Mouse (Mus musculus) stomach, embryonic 16.5 days (tissue): ENCODE data around the gene Slc35b2. TPM values are rescaled to one million over a fixed set of nuclear protein-coding genes. Genes with fewer than 3 reads are reported as not detected.
A peak's percentile ranks its signal among the peaks of the same experiment; 100 is the strongest.

Experiments
- ATAC-seq: fragments of 200-750 bp; cut with Nextera tagmentation; 2 replicates; pipeline ENCODE4 v1.8.0; 2017; ENCODE audit warnings: moderate number of reproducible peaks, moderate TSS enrichment; ENCODE audit not compliant: insufficient read depth, low FRiP score
- H3K27ac ChIP-seq: fragments of 300-500 bp; sonication (generic); 2 replicates; pipeline ENCODE4 v1.5.1; 2014; ENCODE audit warnings: low read length
- H3K27me3 ChIP-seq: fragments of 300-500 bp; sonication (generic); 2 replicates; pipeline ENCODE4 v1.6.1; 2014; ENCODE audit warnings: low read length, control low read depth, mixed read lengths; ENCODE audit not compliant: control insufficient read depth, insufficient read depth
- H3K36me3 ChIP-seq: fragments of 300-500 bp; sonication (generic); 2 replicates; pipeline ENCODE4 v1.6.1; 2014; ENCODE audit warnings: low read length; ENCODE audit not compliant: control insufficient read depth, insufficient read depth
- H3K4me1 ChIP-seq: fragments of 300-500 bp; sonication (generic); 2 replicates; pipeline ENCODE4 v1.6.1; 2014; ENCODE audit warnings: low read length, control low read depth, mixed read lengths; ENCODE audit not compliant: control insufficient read depth, insufficient read depth
- H3K4me2 ChIP-seq: fragments of 300-500 bp; sonication (generic); 2 replicates; pipeline ENCODE4 v1.6.1; 2014; ENCODE audit warnings: low read depth, low read length, mixed read lengths
- H3K4me3 ChIP-seq: fragments of 300-500 bp; sonication (generic); replicated peaks from 2 replicates; pipeline ENCODE4 v1.5.1; 2014; ENCODE audit warnings: mild to moderate bottlenecking, low read length
- H3K9ac ChIP-seq: fragments of 300-500 bp; sonication (generic); 2 replicates; pipeline ENCODE4 v1.6.1; 2014; ENCODE audit warnings: low read length
- H3K9me3 ChIP-seq: fragments of 300-500 bp; sonication (generic); replicated peaks from 2 replicates; pipeline ENCODE4 v1.6.1; 2016; ENCODE audit warnings: low read length, control low read depth; ENCODE audit not compliant: control insufficient read depth
- WGBS: fragments of 180-500 bp; shearing (Covaris S2); extraction: QIAGEN DNeasy Blood & Tissue Kit; methylation state at CpG from one replicate; pipeline ENCODE4 v1.1.7; 2014; 5-methylcytosine and 5-hydroxymethylcytosine counted together
- polyA plus RNA-seq: library from polyadenylated mRNA; unstranded; fragments of >200 nt; fragmentation: Nextera tagmentation; extraction: Ambion mirVana; gene quantifications from 2 replicates; pipeline ENCODE4 v1.2.1, GENCODE M21; 2015

Gene Slc35b2
- polyA plus RNA-seq, 1 experiment from 2014 or later, result 117 TPM

GRCm38 (mm10) chr17:45566360-45567161, 2.9 kb downstream of the Slc35b2 start:
- H3K4me1 ChIP-seq, result peaks cover 23% of the 10 kb centered on the region
- no peak overlapping the region for H3K9ac ChIP-seq
- H3K4me2 ChIP-seq, result no peak overlapping the region
- no peaks in the 10 kb centered on the region for H3K9me3 ChIP-seq
- H3K27me3 ChIP-seq, result no peaks in the 10 kb centered on the region
- 58% methylated on average over 18 of the region's 18 CpGs for WGBS
- ATAC-seq, result no peak
- peak overlapping the region; percentile 4; the same call in 1 of the 2 replicates for H3K27ac ChIP-seq
- peaks cover 44% of the 10 kb centered on the region for H3K36me3 ChIP-seq
- no peak overlapping the region for H3K4me3 ChIP-seq

GRCm38 (mm10) chr17:45567162-45567601, 3.5 kb downstream of the Slc35b2 start:
- 31% methylated on average over 4 of the region's 4 CpGs for WGBS
- Histone ChIP-seq H3K9me3 (no peaks in the 10 kb centered on the region), H3K27ac (no peak overlapping the region), H3K4me2 (no peak overlapping the region), H3K36me3 (peaks cover 48% of the 10 kb centered on the region), H3K4me3 (no peak overlapping the region), H3K9ac (no peak overlapping the region), H3K4me1 (peaks cover 27% of the 10 kb centered on the region), H3K27me3 (no peaks in the 10 kb centered on the region)
- no peak for ATAC-seq

- Histone ChIP-seq H3K27me3 (no peaks in the 10 kb centered on the region), H3K4me2 (no peak overlapping the region), H3K27ac (no peak overlapping the region), H3K4me3 (no peak overlapping the region), H3K9ac (no peak overlapping the region), H3K4me1 (peaks cover 27% of the 10 kb centered on the region), H3K9me3 (no peaks in the 10 kb centered on the region), H3K36me3 (peaks cover 48% of the 10 kb centered on the region)
- 87% methylated on average over 12 of the region's 12 CpGs for WGBS
- ATAC-seq, result no peak
Measured at GRCm38 (mm10) chr17:45568990-45569389, 5.3 kb downstream of the Slc35b2 start.

GRCm38 (mm10) chr17:45569999-45570398, 6.3 kb downstream of the Slc35b2 start:
- Histone ChIP-seq H3K9me3 (no peaks in the 10 kb centered on the region), H3K9ac (no peak overlapping the region), H3K4me1 (peaks cover 30% of the 10 kb centered on the region), H3K27ac (no peak overlapping the region), H3K4me2 (no peak overlapping the region), H3K36me3 (peaks cover 48% of the 10 kb centered on the region), H3K4me3 (no peak overlapping the region), H3K27me3 (no peaks in the 10 kb centered on the region)
- no peak for ATAC-seq
- WGBS, result 76% methylated on average over 4 of the region's 4 CpGs

GRCm38 (mm10) chr17:45572103-45573086, 8.7 kb downstream of the Slc35b2 start:
- peak overlapping the region; percentile 100 for H3K4me3 ChIP-seq
- H3K27ac ChIP-seq, result peak overlapping the region; percentile 99
- peak overlapping the region; percentile 100 for H3K9ac ChIP-seq
- H3K27me3 ChIP-seq, result no peaks in the 10 kb centered on the region
- H3K36me3 ChIP-seq, result peaks cover 43% of the 10 kb centered on the region
- H3K4me1 ChIP-seq, result peaks cover 24% of the 10 kb centered on the region
- H3K9me3 ChIP-seq, result no peaks in the 10 kb centered on the region
- WGBS, result 0% methylated on average over 57 of the region's 57 CpGs
- peak overlapping the region; percentile 86 for H3K4me2 ChIP-seq
- ATAC-seq, result peak; percentile 48; the same call in 1 of the 2 replicates

- Histone ChIP-seq H3K9me3 (no peaks in the 10 kb centered on the region), H3K27ac (peak within 1 kb of the TSS; percentile 99), H3K4me2 (peak within 1 kb of the TSS; percentile 86), H3K27me3 (no peaks in the 10 kb centered on the region), H3K4me3 (peak within 1 kb of the TSS; percentile 100), H3K9ac (peak within 1 kb of the TSS; percentile 100), H3K36me3 (peaks cover 35% of the 10 kb centered on the region), H3K4me1 (peaks cover 24% of the 10 kb centered on the region)
- peak; percentile 84 for ATAC-seq
- WGBS, result 1% methylated on average over 40 of the region's 41 CpGs
Measured at GRCm38 (mm10) chr17:45573087-45573779, 9.6 kb downstream of the Slc35b2 start, which contains the start of gene Hsp90ab1. Gene Hsp90ab1 (minus strand): TSS chr17:45573271.

GRCm38 (mm10) chr17:45573780-45574123, 10.1 kb downstream of the Slc35b2 start:
- Histone ChIP-seq H3K9ac (peak overlapping the region; percentile 95), H3K9me3 (no peaks in the 10 kb centered on the region), H3K27me3 (no peaks in the 10 kb centered on the region), H3K4me1 (peaks cover 24% of the 10 kb centered on the region), H3K27ac (peak overlapping the region; percentile 99), H3K4me2 (peak overlapping the region; percentile 81), H3K36me3 (peaks cover 30% of the 10 kb centered on the region), H3K4me3 (peak overlapping the region; percentile 100)
- peak; percentile 77 for ATAC-seq
- 0% methylated on average over 18 of the region's 18 CpGs for WGBS

GRCm38 (mm10) chr17:45574129-45574761, 10.6 kb downstream of the Slc35b2 start:
- peaks cover 24% of the 10 kb centered on the region for H3K4me1 ChIP-seq
- H3K9ac ChIP-seq, result peak overlapping the region; percentile 95
- peak; percentile 69 for ATAC-seq
- no peaks in the 10 kb centered on the region for H3K9me3 ChIP-seq
- H3K4me2 ChIP-seq, result peak overlapping the region; percentile 81
- 4% methylated on average over 17 of the region's 17 CpGs for WGBS
- H3K27me3 ChIP-seq, result no peaks in the 10 kb centered on the region
- peaks cover 25% of the 10 kb centered on the region for H3K36me3 ChIP-seq
- H3K4me3 ChIP-seq, result peak overlapping the region; percentile 100
- peak overlapping the region; percentile 99 for H3K27ac ChIP-seq
